Mouse (Mus musculus): ENCODE results near the gene Gm9945. TPM values are rescaled to one million over a fixed set of nuclear protein-coding genes. Genes with fewer than 3 reads are reported as not detected.

Gene Gm9945
- polyA plus RNA-seq (2011; ENCODE audit: insufficient read length, low read depth, missing spikeins), result not detected in 2 replicates

DNA sequence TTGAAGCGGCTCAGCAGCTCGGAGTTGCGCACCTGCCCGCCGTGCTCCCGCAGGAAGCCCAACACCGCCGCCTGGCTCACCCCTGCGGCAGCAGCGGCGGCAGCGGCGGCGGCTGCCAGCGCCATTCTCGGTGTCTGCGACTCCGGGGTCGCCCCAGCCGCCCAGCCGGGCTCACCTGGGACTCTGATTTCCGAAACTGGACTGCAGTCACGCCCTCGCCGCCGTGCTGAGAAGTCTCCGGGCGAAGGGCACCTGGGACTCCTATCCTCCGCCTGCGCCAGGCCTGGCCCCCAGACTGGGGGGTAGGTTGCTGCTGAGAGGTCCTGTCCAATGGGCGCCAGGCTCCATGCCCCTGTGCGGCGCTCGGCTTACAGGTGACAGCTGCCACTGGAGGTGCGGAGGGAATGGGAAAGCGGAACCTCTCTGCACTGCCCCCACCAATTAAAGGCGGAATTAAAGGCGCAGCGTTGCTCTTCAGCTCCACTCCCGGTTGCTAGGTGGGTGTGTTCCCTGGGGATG lies at the start of gene Gm9945, which contains the start of gene Sowaha:
Gene Gm9945 (plus strand): TSS at position 384 of the 519 bp plus-strand sequence.
Gene Sowaha (minus strand): TSS at position 492 of the 519 bp plus-strand sequence.
- TF ChIP-seq CTCF (IDR thresholded peaks at IDR 0.05; ENCODE audit: borderline replicate concordance, insufficient read depth, low read length), result no peak
- TF ChIP-seq POLR2A (IDR thresholded peaks at IDR 0.05; ENCODE audit: low read depth, low read length), result no peak
- H3K27ac ChIP-seq (ENCODE audit: insufficient read depth, low read length), result no peak within 1 kb of the TSS
- H3K4me1 ChIP-seq (ENCODE audit: control insufficient read depth, insufficient read depth, low read length), result no peaks in the 10 kb centered on the region
- H3K4me3 ChIP-seq (ENCODE audit: insufficient read depth, low read length), result peak within 1 kb of the TSS; percentile 4; the same call in 1 of the 2 replicates

DNA sequence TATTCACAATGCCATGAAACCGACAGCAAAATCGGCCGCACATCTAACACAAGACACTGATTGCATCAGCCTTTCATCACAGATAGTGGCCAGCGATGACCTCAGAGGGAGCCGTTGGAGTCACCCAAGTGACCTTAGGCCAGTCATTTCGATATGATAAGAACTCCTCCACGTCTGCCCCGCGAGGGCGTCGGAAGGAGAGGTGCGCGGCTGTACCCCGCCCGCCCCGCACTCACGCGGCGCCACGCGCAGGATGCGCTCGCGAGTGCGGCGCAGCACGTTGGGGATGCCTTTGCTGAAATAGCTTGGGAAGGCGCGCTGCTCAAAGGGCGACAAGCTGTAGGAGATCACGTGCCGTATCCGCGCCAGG lies 49.7 kb upstream of the Gm9945 start:
- Histone ChIP-seq H3K4me1 (ENCODE audit: control insufficient read depth, insufficient read depth, low read length) (peaks cover 4% of the 10 kb centered on the region; the same call in 1 of the 2 replicates), H3K4me3 (ENCODE audit: insufficient read depth, low read length) (peak overlapping the region; percentile 78), H3K27ac (ENCODE audit: insufficient read depth, low read length) (peak overlapping the region; percentile 53)
- 0 out of 2 replicates have a peak, but pooled peaks have one; percentile 26 for TF ChIP-seq POLR2A (IDR thresholded peaks at IDR 0.05; ENCODE audit: low read depth, low read length)
- TF ChIP-seq CTCF (IDR thresholded peaks at IDR 0.05; ENCODE audit: borderline replicate concordance, insufficient read depth, low read length), result no peak

DNA sequence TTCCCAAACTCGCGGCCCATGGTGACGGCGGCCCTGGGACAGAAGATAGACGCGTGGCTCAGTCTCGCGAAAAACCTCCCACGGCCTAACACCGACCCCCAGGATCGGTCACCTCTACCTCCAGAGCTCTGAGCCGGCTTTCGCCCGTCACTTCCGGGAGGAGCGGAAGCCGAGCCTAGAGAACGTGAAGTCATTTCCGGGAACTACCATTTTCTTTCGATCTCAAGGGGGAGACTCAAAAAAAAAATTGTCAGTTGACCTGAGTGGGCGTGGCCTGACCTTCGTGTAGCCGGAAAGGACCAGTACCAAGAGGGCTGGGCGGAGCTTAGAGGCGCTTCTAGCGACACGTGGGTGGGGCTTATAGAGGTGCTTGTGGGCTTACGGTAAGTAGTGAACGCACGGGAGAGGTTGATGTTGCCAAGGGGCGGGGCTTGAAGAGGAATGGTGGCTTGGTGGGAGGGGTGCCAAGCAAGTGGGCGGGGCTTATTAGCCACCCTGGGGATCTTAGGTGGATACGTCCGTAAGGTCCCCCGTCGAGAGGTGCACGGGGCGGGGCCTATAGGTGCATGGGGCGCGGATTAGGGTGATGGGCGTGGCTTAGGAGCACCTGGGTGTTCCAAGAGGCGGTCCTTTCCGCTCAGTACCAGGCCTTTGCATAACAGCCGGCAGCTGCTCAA lies 49.2 kb upstream of the Gm9945 start, which contains the start of the genes Uqcrq and Gdf9:
Gene Uqcrq (minus strand): TSS at position 162 of the 677 bp plus-strand sequence.
Gene Gdf9 (plus strand): TSS at position 354 of the 677 bp plus-strand sequence.
- peak within 1 kb of the TSS; percentile 53 for H3K27ac ChIP-seq (ENCODE audit: insufficient read depth, low read length)
- TF ChIP-seq POLR2A (IDR thresholded peaks at IDR 0.05; ENCODE audit: low read depth, low read length) (peak; percentile 82), CTCF (IDR thresholded peaks at IDR 0.05; ENCODE audit: borderline replicate concordance, insufficient read depth, low read length) (no peak)
- peaks cover 4% of the 10 kb centered on the region; the same call in 1 of the 2 replicates for H3K4me1 ChIP-seq (ENCODE audit: control insufficient read depth, insufficient read depth, low read length)
- peak within 1 kb of the TSS; percentile 78 for H3K4me3 ChIP-seq (ENCODE audit: insufficient read depth, low read length)

DNA sequence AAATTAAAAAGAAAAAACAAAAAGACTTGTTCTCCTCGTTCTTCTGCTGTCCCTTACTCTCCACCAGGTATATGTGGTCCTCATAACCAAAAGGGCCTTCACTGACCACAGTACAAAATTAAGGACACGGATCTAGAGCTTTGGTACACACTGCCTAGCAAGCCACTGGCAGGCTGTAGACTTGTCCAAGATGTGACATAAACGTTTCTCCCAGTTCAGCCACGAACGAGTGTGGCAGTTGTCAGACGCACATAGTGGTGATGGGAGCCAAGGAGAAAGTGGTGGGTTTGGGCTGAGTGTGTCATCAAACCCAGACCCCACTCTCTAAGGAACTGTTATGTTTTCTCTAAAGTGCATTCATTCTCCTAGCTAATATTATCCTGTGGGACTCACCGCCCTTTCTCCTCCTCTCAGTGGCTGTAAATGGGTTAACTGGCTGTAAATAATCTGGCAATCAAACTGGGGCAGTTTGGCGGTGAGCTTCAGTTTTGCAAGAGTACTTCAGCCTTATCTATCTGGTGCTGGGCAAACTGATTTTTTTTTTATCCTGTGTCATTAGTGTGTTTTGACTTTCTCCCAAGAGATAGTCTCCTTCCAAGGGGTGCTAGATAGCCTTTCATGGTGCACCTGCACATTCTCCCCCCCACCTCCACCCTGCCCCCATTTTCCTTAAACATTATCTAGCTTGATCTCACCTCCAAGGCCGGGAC lies 48.5 kb upstream of the Gm9945 start:
- peaks cover 4% of the 10 kb centered on the region; the same call in 1 of the 2 replicates for H3K4me1 ChIP-seq (ENCODE audit: control insufficient read depth, insufficient read depth, low read length)
- peak overlapping the region; percentile 33 for H3K4me3 ChIP-seq (ENCODE audit: insufficient read depth, low read length)
- TF ChIP-seq POLR2A (IDR thresholded peaks at IDR 0.05; ENCODE audit: low read depth, low read length) (no peak), CTCF (IDR thresholded peaks at IDR 0.05; ENCODE audit: borderline replicate concordance, insufficient read depth, low read length) (no peak)
- H3K27ac ChIP-seq (ENCODE audit: insufficient read depth, low read length), result peak overlapping the region; percentile 12; the same call in 1 of the 2 replicates

DNA sequence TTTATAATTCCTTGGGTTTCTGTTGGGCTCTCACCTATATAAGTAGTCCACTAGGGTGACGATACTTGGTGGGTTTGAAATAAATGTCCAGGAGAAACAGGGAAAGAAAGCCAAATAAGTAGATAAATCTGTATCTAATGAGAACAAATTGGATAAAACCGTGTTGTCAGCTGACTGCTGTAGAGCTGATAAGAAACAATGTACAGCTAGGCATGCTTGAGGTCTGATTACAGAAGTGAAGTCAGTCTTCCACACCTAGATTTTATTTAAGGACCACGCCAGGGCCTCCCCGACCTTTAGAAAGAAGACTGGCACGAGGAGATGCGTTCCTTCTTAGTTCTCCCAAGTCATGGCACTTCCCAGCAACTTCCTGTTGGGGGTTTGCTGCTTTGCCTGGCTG lies 46.9 kb upstream of the Gm9945 start:
- Histone ChIP-seq H3K4me1 (ENCODE audit: control insufficient read depth, insufficient read depth, low read length) (peaks cover 4% of the 10 kb centered on the region; the same call in 1 of the 2 replicates), H3K4me3 (ENCODE audit: insufficient read depth, low read length) (no peak overlapping the region), H3K27ac (ENCODE audit: insufficient read depth, low read length) (no peak overlapping the region)
- no peak for TF ChIP-seq POLR2A (IDR thresholded peaks at IDR 0.05; ENCODE audit: low read depth, low read length)
- TF ChIP-seq CTCF (IDR thresholded peaks at IDR 0.05; ENCODE audit: borderline replicate concordance, insufficient read depth, low read length), result no peak

DNA sequence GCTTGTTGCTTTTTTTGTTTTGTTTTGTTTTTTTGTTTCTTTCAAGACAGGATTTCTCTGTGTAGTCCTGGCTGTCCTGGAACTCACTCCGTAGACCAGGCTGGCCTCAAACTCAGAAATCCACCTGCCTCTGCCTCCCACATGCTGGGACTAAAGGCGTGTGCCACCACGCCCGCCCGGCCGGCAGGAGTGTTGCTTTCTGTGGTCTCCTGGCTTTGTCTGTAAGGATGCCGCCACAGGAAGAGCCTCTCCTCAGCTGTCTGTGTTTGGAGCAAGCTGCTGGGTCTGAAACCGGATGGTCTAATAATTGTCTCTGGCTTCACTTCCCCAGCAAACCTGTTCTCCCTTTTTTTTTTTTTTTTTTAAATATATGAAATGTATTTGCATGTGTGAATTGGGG lies 44.5 kb upstream of the Gm9945 start:
- TF ChIP-seq CTCF (IDR thresholded peaks at IDR 0.05; ENCODE audit: borderline replicate concordance, insufficient read depth, low read length), result no peak
- TF ChIP-seq POLR2A (IDR thresholded peaks at IDR 0.05; ENCODE audit: low read depth, low read length), result no peak
- no peak overlapping the region for H3K4me3 ChIP-seq (ENCODE audit: insufficient read depth, low read length)
- no peaks in the 10 kb centered on the region for H3K4me1 ChIP-seq (ENCODE audit: control insufficient read depth, insufficient read depth, low read length)

DNA sequence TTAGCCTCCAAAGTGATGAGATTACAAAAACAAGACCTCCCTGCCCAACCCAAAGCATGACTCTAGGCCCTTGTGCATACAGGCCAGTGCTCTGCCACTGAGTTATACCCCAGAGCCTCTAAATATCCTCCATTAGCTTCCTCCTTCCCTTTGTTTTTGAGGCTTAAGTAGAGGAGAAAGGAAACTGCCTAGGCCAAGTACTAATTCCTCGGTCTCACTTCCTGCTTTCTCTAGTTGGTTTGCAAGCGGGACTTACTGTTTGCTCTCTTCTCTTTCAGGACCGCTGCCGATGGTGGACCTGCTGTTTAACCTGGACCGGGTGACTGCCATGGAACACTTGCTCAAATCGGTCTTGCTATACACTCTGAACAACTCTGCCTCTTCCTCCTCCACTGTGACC lies 43.6 kb upstream of the Gm9945 start:
- Histone ChIP-seq H3K4me1 (ENCODE audit: control insufficient read depth, insufficient read depth, low read length) (no peaks in the 10 kb centered on the region), H3K4me3 (ENCODE audit: insufficient read depth, low read length) (no peak overlapping the region), H3K27ac (ENCODE audit: insufficient read depth, low read length) (no peak overlapping the region)
- no peak for TF ChIP-seq POLR2A (IDR thresholded peaks at IDR 0.05; ENCODE audit: low read depth, low read length)
- TF ChIP-seq CTCF (IDR thresholded peaks at IDR 0.05; ENCODE audit: borderline replicate concordance, insufficient read depth, low read length), result no peak

More for the DNA sequence above, 44.5 kb upstream of the Gm9945 start:
- H3K27ac ChIP-seq (ENCODE audit: insufficient read depth, low read length), result no peak overlapping the region

DNA sequence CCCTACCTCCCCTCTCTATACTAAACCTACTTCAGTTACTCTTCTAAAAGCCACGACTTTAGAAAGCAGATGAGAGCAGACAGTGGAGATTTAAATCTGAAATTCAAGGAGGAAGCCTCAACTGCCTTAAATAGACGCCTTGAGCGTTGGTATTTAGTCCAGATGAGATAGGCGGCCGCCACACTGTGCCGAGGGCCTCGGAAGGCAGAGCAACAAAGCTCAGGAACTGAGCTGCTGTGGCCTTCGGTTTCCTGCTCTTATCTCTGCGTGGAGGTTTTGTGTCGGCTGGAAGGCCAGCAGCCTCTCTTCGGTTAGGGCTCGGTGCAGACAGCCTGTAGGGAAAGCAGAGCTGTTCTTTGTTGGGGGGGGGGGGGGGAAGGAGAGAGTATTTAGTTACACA lies 38.0 kb upstream of the Gm9945 start:
- TF ChIP-seq POLR2A (IDR thresholded peaks at IDR 0.05; ENCODE audit: low read depth, low read length) (no peak), CTCF (IDR thresholded peaks at IDR 0.05; ENCODE audit: borderline replicate concordance, insufficient read depth, low read length) (no peak)
- H3K27ac ChIP-seq (ENCODE audit: insufficient read depth, low read length), result no peak overlapping the region

DNA sequence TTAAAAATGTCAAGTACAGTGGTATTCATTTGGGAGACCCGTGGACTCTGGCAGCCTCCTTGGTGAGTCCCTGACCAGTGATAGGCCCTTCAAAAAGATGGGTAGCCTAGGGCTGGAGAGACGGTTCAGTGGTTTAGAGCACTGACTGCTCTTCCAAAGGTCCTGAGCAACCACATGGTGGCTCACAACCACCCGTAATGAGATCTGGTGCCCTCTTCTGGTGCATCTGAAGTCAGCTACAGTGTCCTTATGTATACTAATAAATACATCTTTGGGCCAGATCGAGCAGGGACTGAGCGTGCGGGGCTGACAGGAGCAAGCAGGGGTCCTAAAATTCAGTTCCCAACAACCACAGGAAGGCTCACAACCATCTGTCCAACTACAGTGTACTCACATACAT lies 36.1 kb upstream of the Gm9945 start:
- H3K4me1 ChIP-seq (ENCODE audit: control insufficient read depth, insufficient read depth, low read length), result no peaks in the 10 kb centered on the region
- TF ChIP-seq POLR2A (IDR thresholded peaks at IDR 0.05; ENCODE audit: low read depth, low read length), result no peak
- peak; percentile 32; the same call in 1 of the 2 replicates for TF ChIP-seq CTCF (IDR thresholded peaks at IDR 0.05; ENCODE audit: borderline replicate concordance, insufficient read depth, low read length)
- H3K4me3 ChIP-seq (ENCODE audit: insufficient read depth, low read length), result no peak overlapping the region
- H3K27ac ChIP-seq (ENCODE audit: insufficient read depth, low read length), result no peak overlapping the region

More for the DNA sequence above, 38.0 kb upstream of the Gm9945 start:
- Histone ChIP-seq H3K4me1 (ENCODE audit: control insufficient read depth, insufficient read depth, low read length) (no peaks in the 10 kb centered on the region), H3K4me3 (ENCODE audit: insufficient read depth, low read length) (no peak overlapping the region)
